In the genomic region with DNA sequence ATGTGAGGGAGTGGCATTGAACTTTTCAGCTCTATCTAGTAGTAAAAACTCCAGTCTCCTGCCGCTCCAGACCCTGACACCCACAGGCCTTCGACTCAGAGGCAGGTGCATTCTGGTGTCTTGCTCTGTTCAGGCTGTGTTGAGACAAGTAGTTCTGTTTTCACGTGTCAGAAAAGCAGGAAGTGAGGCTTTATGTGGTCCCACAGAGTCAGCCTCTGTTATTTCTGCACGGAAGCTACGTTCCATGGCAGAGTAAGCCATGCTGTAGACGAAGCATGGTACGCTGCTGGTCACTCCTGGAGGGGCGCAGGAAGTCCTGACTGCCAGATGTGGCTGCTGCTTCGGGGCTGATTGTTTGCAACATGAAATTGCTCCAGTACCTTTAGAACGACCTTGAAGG, we compare ENCODE assay signal across 14 mouse cellular contexts.
DNase-seq lines count a peak whose midpoint lies in the region; ATAC-seq and TF ChIP-seq lines count a peak whose summit lies in the region.
"Had no signal": no experiment of that assay in that cellular context is flagged by ENCODE, and none has a peak within 500 bp of the region (broad histone marks: within the 10 kb centered on the region; RNA-seq: fewer than 3 reads in every experiment).

No protein-coding gene starts in this region.

- intact Hi-C loops in heart, postnatal 36 days (cut with DNase I) = no loop called here

- no peaks in the 10 kb centered on the region for H3K4me1 ChIP-seq in cerebellum, adult 2 months (ENCODE audit: control insufficient read depth, insufficient read depth, low read length)
- H3K4me1 ChIP-seq: limb, embryonic 12.5 days; neural tube, embryonic 13.5 days had no signal

- H3K4me3 ChIP-seq in cerebellum, adult 2 months (replicated peaks; ENCODE audit: insufficient read depth, low read depth, low read length) = no peak overlapping the region
- H3K4me3 ChIP-seq: limb, embryonic 12.5 days; neural tube, embryonic 13.5 days had no signal

- peak; percentile 96 for ATAC-seq in granulocyte monocyte progenitor cell, adult 5-6 weeks (replicated peaks; ENCODE audit: poor library complexity, severe bottlenecking)
- ATAC-seq in neutrophil, adult 5-6 weeks (ENCODE audit: extremely low read depth, insufficient number of reproducible peaks, low FRiP score, poor library complexity, severe bottlenecking) = peak; percentile 92
- ATAC-seq: forebrain, postnatal 0 days had no signal

- H3K27me3 ChIP-seq in cerebellum, adult 2 months (ENCODE audit: control insufficient read depth, insufficient read depth, low read length) = no peaks in the 10 kb centered on the region
- H3K27me3 ChIP-seq: limb, embryonic 12.5 days; neural tube, embryonic 13.5 days had no signal

- no peak overlapping the region for H3K27ac ChIP-seq in cerebellum, adult 2 months (ENCODE audit: insufficient read depth, low read length)
- H3K27ac ChIP-seq: limb, embryonic 12.5 days; neural tube, embryonic 13.5 days had no signal

- DNase-seq in kidney, adult 9 months = peak; percentile 13
- no peak for DNase-seq in kidney, adult 8-10 months
- peak; percentile 38 for DNase-seq in thymus, postnatal 25 days
- no peak for DNase-seq in heart, postnatal 36 days
- DNase-seq in cerebellum, adult 2 months = no peak
- DNase-seq in cerebellum, adult 11 months = no peak
- DNase-seq: forebrain, postnatal 0 days; heart, adult 11 months; heart, postnatal 14 days; kidney, postnatal 25 days had no signal

- no peak for TF ChIP-seq POLR2A in cerebellum, adult 2 months (IDR thresholded peaks at IDR 0.05; ENCODE audit: borderline replicate concordance, insufficient read depth, low read length)

- 88% methylated on average over 10 of the region's 10 CpGs for WGBS in cerebellum, adult 2 months

- TF ChIP-seq CTCF in cerebellum, adult 2 months (IDR thresholded peaks at IDR 0.05; ENCODE audit: borderline replicate concordance, insufficient read depth, low read depth, low read length) = no peak

Comparison
In these comparisons a context has a peak if more than half of its experiments do, and no peak if none do; other contexts are left out.
1. DNase-seq: peak in kidney, adult 9 months (single experiment) and thymus, postnatal 25 days (single experiment); none in kidney, adult 8-10 months (0 of 2), heart, postnatal 36 days (0 of 2), cerebellum, adult 2 months (0 of 2) and cerebellum, adult 11 months (single experiment).